Mouse (Mus musculus) spleen, adult 2 months (tissue): ENCODE results near the gene Kap. TPM values are rescaled to one million over a fixed set of nuclear protein-coding genes. Genes with fewer than 3 reads are reported as not detected.

Experiments used
- DNase-seq, 2 experiments: peaks; one replicate each; pipeline versions ENCODE4 v3.0.0 to v3.0.0-alpha.2; 2012 to 2021; ENCODE audit warnings: low spot score in 2 of 2, low read depth in 1 of 2
- H3K27ac ChIP-seq: fragments of 200-500 bp; 2 replicates; pipeline ENCODE4 v1.5.1; 2012; ENCODE audit warnings: low read length, inconsistent platforms; ENCODE audit not compliant: insufficient read depth
- H3K27me3 ChIP-seq: fragments of 200-500 bp; 2 replicates; pipeline ENCODE4 v1.6.1; 2012; ENCODE audit warnings: mild to moderate bottlenecking, moderate library complexity, low read length, inconsistent platforms; ENCODE audit not compliant: control insufficient read depth, insufficient read depth
- H3K36me3 ChIP-seq: fragments of 200-500 bp; 2 replicates; pipeline ENCODE4 v1.6.1; 2012; ENCODE audit warnings: mild to moderate bottlenecking, low read length, inconsistent platforms; ENCODE audit not compliant: control insufficient read depth, insufficient read depth
- H3K4me1 ChIP-seq: fragments of 200-500 bp; 2 replicates; pipeline ENCODE4 v1.6.1; 2011; ENCODE audit warnings: inconsistent platforms; ENCODE audit not compliant: control insufficient read depth, insufficient read depth, insufficient read length
- H3K4me3 ChIP-seq: fragments of 200-500 bp; 2 replicates; pipeline ENCODE4 v1.5.1; 2011; ENCODE audit warnings: mild to moderate bottlenecking, inconsistent platforms; ENCODE audit not compliant: insufficient read depth, insufficient read length; ENCODE audit errors: extremely low read depth
- CTCF ChIP-seq: fragments of 200-500 bp; IDR thresholded peaks from 2 replicates; pipeline ENCODE4 v1.5.1; 2011; ENCODE audit warnings: mild to moderate bottlenecking, inconsistent platforms; ENCODE audit not compliant: insufficient read depth, insufficient read length, insufficient replicate concordance; ENCODE audit errors: extremely low read depth
- POLR2A ChIP-seq: fragments of 200-500 bp; IDR thresholded peaks from 2 replicates; pipeline ENCODE4 v1.6.1; 2011; ENCODE audit warnings: low read depth, low read length, inconsistent platforms
- WGBS: fragments of 180-500 bp; shearing (Covaris S2); methylation state at CpG from one replicate; pipeline ENCODE4 v1.1.7; 2018; 5-methylcytosine and 5-hydroxymethylcytosine counted together
- polyA plus RNA-seq: library from polyadenylated mRNA; depleted of rRNA; stranded (reverse); fragments of >200 nt; gene quantifications from 2 replicates; pipeline ENCODE4 v1.2.3, GENCODE M21; 2012; rRNA removed

Kap gene
- 0.62 TPM in 1 of 2 replicates, not detected in the other for polyA plus RNA-seq

- WGBS = 79% methylated on average over 1 of the region's 1 CpGs
- H3K4me1 ChIP-seq = no peaks in the 10 kb centered on the region
- H3K27me3 ChIP-seq = no peaks in the 10 kb centered on the region
- H3K36me3 ChIP-seq = no peaks in the 10 kb centered on the region
- TF ChIP-seq CTCF = no peak
- TF ChIP-seq POLR2A = no peak
- H3K27ac ChIP-seq = no peak within 1 kb of the TSS
- no peak within 1 kb of the TSS for H3K4me3 ChIP-seq
- no peak for DNase-seq
Measured at GRCm38 (mm10) chr6:133853526-133853925, at the start of gene Kap. Gene Kap, minus strand, starts transcription at chr6:133853762.

GRCm38 (mm10) chr6:133885871-133886415 is 32.4 kb upstream of the Kap start:
- TF ChIP-seq POLR2A = no peak
- TF ChIP-seq CTCF = no peak
- Histone ChIP-seq H3K4me1 (no peaks in the 10 kb centered on the region), H3K4me3 (no peak overlapping the region), H3K27me3 (no peaks in the 10 kb centered on the region), H3K36me3 (no peaks in the 10 kb centered on the region), H3K27ac (no peak overlapping the region)
- no peak for DNase-seq
- 85% methylated on average over 5 of the region's 5 CpGs for WGBS

GRCm38 (mm10) chr6:133883446-133883985 is 30.0 kb upstream of the Kap start:
- TF ChIP-seq CTCF (no peak), POLR2A (no peak)
- no peak overlapping the region for H3K4me3 ChIP-seq
- no peaks in the 10 kb centered on the region for H3K36me3 ChIP-seq
- no peak overlapping the region for H3K27ac ChIP-seq
- no peak for DNase-seq
- no peaks in the 10 kb centered on the region for H3K27me3 ChIP-seq
- 77% methylated on average over 5 of the region's 5 CpGs for WGBS
- H3K4me1 ChIP-seq = no peaks in the 10 kb centered on the region

- no peak for TF ChIP-seq POLR2A
- no peak for TF ChIP-seq CTCF
- DNase-seq = peak in 1 of 2 experiments; percentile 1
- WGBS = 23% methylated on average over 12 of the region's 12 CpGs
Measured at GRCm38 (mm10) chr6:133875906-133876462, 22.4 kb upstream of the Kap start.

GRCm38 (mm10) chr6:133872667-133873066 is 19.1 kb upstream of the Kap start:
- Histone ChIP-seq H3K4me3 (no peak overlapping the region), H3K27ac (no peak overlapping the region), H3K36me3 (no peaks in the 10 kb centered on the region), H3K4me1 (no peaks in the 10 kb centered on the region), H3K27me3 (no peaks in the 10 kb centered on the region)
- no peak for DNase-seq
- WGBS = 72% methylated on average over 2 of the region's 2 CpGs
- no peak for TF ChIP-seq POLR2A
- no peak for TF ChIP-seq CTCF

More at GRCm38 (mm10) chr6:133875906-133876462, 22.4 kb upstream of the Kap start:
- no peaks in the 10 kb centered on the region for H3K27me3 ChIP-seq
- no peak overlapping the region for H3K4me3 ChIP-seq
- no peaks in the 10 kb centered on the region for H3K4me1 ChIP-seq
- no peak overlapping the region for H3K27ac ChIP-seq
- H3K36me3 ChIP-seq = no peaks in the 10 kb centered on the region

GRCm38 (mm10) chr6:133871131-133871530 is 17.6 kb upstream of the Kap start:
- H3K4me3 ChIP-seq = no peak overlapping the region
- 57% methylated on average over 1 of the region's 1 CpGs for WGBS
- no peaks in the 10 kb centered on the region for H3K4me1 ChIP-seq
- no peak overlapping the region for H3K27ac ChIP-seq
- H3K36me3 ChIP-seq = no peaks in the 10 kb centered on the region
- H3K27me3 ChIP-seq = no peaks in the 10 kb centered on the region
- TF ChIP-seq CTCF (no peak), POLR2A (no peak)
- no peak for DNase-seq

GRCm38 (mm10) chr6:133868381-133868780 is 14.8 kb upstream of the Kap start:
- no peak overlapping the region for H3K27ac ChIP-seq
- no peak for DNase-seq
- no peak overlapping the region for H3K4me3 ChIP-seq
- H3K36me3 ChIP-seq = no peaks in the 10 kb centered on the region
- WGBS = 85% methylated on average over 1 of the region's 1 CpGs
- no peaks in the 10 kb centered on the region for H3K27me3 ChIP-seq
- H3K4me1 ChIP-seq = no peaks in the 10 kb centered on the region
- TF ChIP-seq CTCF = no peak
- no peak for TF ChIP-seq POLR2A
